Mouse (Mus musculus) liver, embryonic 13.5 days (tissue): ENCODE measurements around the gene 1700015G11Rik. TPM values are rescaled to one million over a fixed set of nuclear protein-coding genes. Genes with fewer than 3 reads are reported as not detected.

Source experiments
- ATAC-seq: fragments of 200-750 bp; cut with Nextera tagmentation; 2 replicates; pipeline ENCODE4 v1.8.0; 2017; ENCODE audit warnings: low read depth, mild to moderate bottlenecking, moderate number of reproducible peaks, moderate library complexity
- DNase-seq: peaks from one replicate; pipeline ENCODE4 v3.0.0; 2022
- H3K27ac ChIP-seq: fragments of 300-500 bp; sonication (generic); 2 replicates; pipeline ENCODE4 v1.5.1; 2015; ENCODE audit warnings: moderate library complexity, mild to moderate bottlenecking, inconsistent platforms
- H3K27me3 ChIP-seq: fragments of 300-500 bp; sonication (generic); 2 replicates; pipeline ENCODE4 v1.6.1; 2015; ENCODE audit warnings: mild to moderate bottlenecking, inconsistent platforms
- H3K36me3 ChIP-seq: fragments of 300-500 bp; sonication (generic); 2 replicates; pipeline ENCODE4 v1.6.1; 2015; ENCODE audit warnings: mild to moderate bottlenecking, inconsistent platforms
- H3K4me1 ChIP-seq: fragments of 300-500 bp; sonication (generic); replicated peaks from 2 replicates; pipeline ENCODE4 v1.6.1; 2015; ENCODE audit warnings: inconsistent platforms
- H3K4me2 ChIP-seq: fragments of 300-500 bp; sonication (generic); 2 replicates; pipeline ENCODE4 v1.6.1; 2015; ENCODE audit warnings: inconsistent platforms, mild to moderate bottlenecking, moderate library complexity
- H3K4me3 ChIP-seq: fragments of 300-500 bp; sonication (generic); replicated peaks from 2 replicates; pipeline ENCODE4 v1.5.1; 2015; ENCODE audit warnings: mild to moderate bottlenecking, inconsistent platforms
- H3K9ac ChIP-seq: fragments of 300-500 bp; sonication (generic); 2 replicates; pipeline ENCODE4 v1.6.1; 2015; ENCODE audit warnings: mild to moderate bottlenecking, inconsistent platforms
- H3K9me3 ChIP-seq: fragments of 300-500 bp; sonication (generic); replicated peaks from 2 replicates; pipeline ENCODE4 v1.6.1; 2016; ENCODE audit warnings: inconsistent platforms
- WGBS: fragments of 180-500 bp; shearing (Covaris S2); methylation state at CpG from one replicate; pipeline ENCODE4 v1.1.7; 2015; ENCODE audit not compliant: insufficient replicate concordance; 5-methylcytosine and 5-hydroxymethylcytosine counted together
- polyA plus RNA-seq: library from polyadenylated mRNA; unstranded; fragments of >200 nt; fragmentation: Nextera tagmentation; extraction: Ambion mirVana; gene quantifications from 2 replicates; pipeline ENCODE4 v1.2.1, GENCODE M21; 2015

The 1700015G11Rik gene
- polyA plus RNA-seq, result not detected in 2 replicates

- H3K4me3 ChIP-seq, result no peak within 1 kb of the TSS
- DNase-seq (no peak), ATAC-seq (no peak)
- H3K4me1 ChIP-seq, result peaks cover 4% of the 10 kb centered on the region; the same call in 1 of the 2 replicates
- H3K9me3 ChIP-seq, result no peaks in the 10 kb centered on the region
- H3K4me2 ChIP-seq, result no peak within 1 kb of the TSS
- H3K27me3 ChIP-seq, result no peaks in the 10 kb centered on the region
- H3K36me3 ChIP-seq, result no peaks in the 10 kb centered on the region
- H3K27ac ChIP-seq, result no peak within 1 kb of the TSS
- WGBS, result 64% methylated on average over 3 of the region's 3 CpGs
- no peak within 1 kb of the TSS for H3K9ac ChIP-seq
Measured at GRCm38 (mm10) chr7:52015628-52016027, at the start of gene 1700015G11Rik. 1700015G11Rik (minus strand) TSS chr7:52015728.

- H3K4me1 ChIP-seq, result no peaks in the 10 kb centered on the region
- no peak overlapping the region for H3K27ac ChIP-seq
- H3K9ac ChIP-seq, result no peak overlapping the region
- H3K4me2 ChIP-seq, result no peak overlapping the region
- H3K4me3 ChIP-seq, result no peak overlapping the region
- DNase-seq (no peak), ATAC-seq (no peak)
- WGBS, result 51% methylated on average over 2 of the region's 2 CpGs
- H3K27me3 ChIP-seq, result no peaks in the 10 kb centered on the region
- no peaks in the 10 kb centered on the region for H3K9me3 ChIP-seq
- H3K36me3 ChIP-seq, result no peaks in the 10 kb centered on the region
Measured at GRCm38 (mm10) chr7:52056954-52057353, 41.4 kb upstream of the 1700015G11Rik start.

GRCm38 (mm10) chr7:52056274-52056673 lies 40.7 kb upstream of the 1700015G11Rik start:
- Histone ChIP-seq H3K27me3 (no peaks in the 10 kb centered on the region), H3K9me3 (no peaks in the 10 kb centered on the region), H3K4me2 (no peak overlapping the region), H3K27ac (no peak overlapping the region), H3K4me1 (no peaks in the 10 kb centered on the region), H3K36me3 (no peaks in the 10 kb centered on the region), H3K4me3 (no peak overlapping the region), H3K9ac (no peak overlapping the region)
- no peak for ATAC-seq
- no peak for DNase-seq
- WGBS, result 47% methylated on average over 4 of the region's 4 CpGs

GRCm38 (mm10) chr7:52055831-52056230 lies 40.3 kb upstream of the 1700015G11Rik start:
- DNase-seq, result no peak
- H3K4me1 ChIP-seq, result no peaks in the 10 kb centered on the region
- no peaks in the 10 kb centered on the region for H3K36me3 ChIP-seq
- ATAC-seq, result no peak
- 51% methylated on average over 2 of the region's 2 CpGs for WGBS
- no peaks in the 10 kb centered on the region for H3K9me3 ChIP-seq
- H3K27me3 ChIP-seq, result no peaks in the 10 kb centered on the region
- no peak overlapping the region for H3K4me2 ChIP-seq
- H3K27ac ChIP-seq, result no peak overlapping the region
- no peak overlapping the region for H3K4me3 ChIP-seq
- H3K9ac ChIP-seq, result no peak overlapping the region

- Histone ChIP-seq H3K9me3 (no peaks in the 10 kb centered on the region), H3K4me1 (no peaks in the 10 kb centered on the region), H3K27me3 (no peaks in the 10 kb centered on the region), H3K36me3 (no peaks in the 10 kb centered on the region), H3K4me2 (no peak overlapping the region), H3K9ac (no peak overlapping the region), H3K4me3 (no peak overlapping the region), H3K27ac (no peak overlapping the region)
- WGBS, result 40% methylated on average over 8 of the region's 8 CpGs
- DNase-seq (no peak), ATAC-seq (no peak)
Measured at GRCm38 (mm10) chr7:52037600-52038582, 22.4 kb upstream of the 1700015G11Rik start.

- no peak for DNase-seq
- ATAC-seq, result no peak
- no peak overlapping the region for H3K4me3 ChIP-seq
- 70% methylated on average over 5 of the region's 5 CpGs for WGBS
- no peak overlapping the region for H3K9ac ChIP-seq
- H3K36me3 ChIP-seq, result no peaks in the 10 kb centered on the region
- no peak overlapping the region for H3K4me2 ChIP-seq
- no peaks in the 10 kb centered on the region for H3K9me3 ChIP-seq
- no peaks in the 10 kb centered on the region for H3K4me1 ChIP-seq
- H3K27me3 ChIP-seq, result no peaks in the 10 kb centered on the region
- H3K27ac ChIP-seq, result no peak overlapping the region
Measured at GRCm38 (mm10) chr7:52024050-52024626, 8.6 kb upstream of the 1700015G11Rik start.

GRCm38 (mm10) chr7:52022039-52022438 lies 6.5 kb upstream of the 1700015G11Rik start:
- Histone ChIP-seq H3K4me3 (no peak overlapping the region), H3K4me2 (no peak overlapping the region), H3K36me3 (no peaks in the 10 kb centered on the region), H3K9ac (no peak overlapping the region), H3K27me3 (no peaks in the 10 kb centered on the region), H3K4me1 (no peaks in the 10 kb centered on the region), H3K9me3 (no peaks in the 10 kb centered on the region), H3K27ac (no peak overlapping the region)
- DNase-seq, result no peak
- 32% methylated on average over 4 of the region's 4 CpGs for WGBS
- no peak for ATAC-seq

GRCm38 (mm10) chr7:52015180-52015579 lies 348 bp downstream of the 1700015G11Rik start:
- no peak overlapping the region for H3K27ac ChIP-seq
- 65% methylated on average over 1 of the region's 1 CpGs for WGBS
- H3K4me2 ChIP-seq, result no peak overlapping the region
- no peaks in the 10 kb centered on the region for H3K27me3 ChIP-seq
- H3K9ac ChIP-seq, result no peak overlapping the region
- H3K9me3 ChIP-seq, result no peaks in the 10 kb centered on the region
- no peak for ATAC-seq
- H3K36me3 ChIP-seq, result no peaks in the 10 kb centered on the region
- no peak for DNase-seq
- peaks cover 4% of the 10 kb centered on the region; the same call in 1 of the 2 replicates for H3K4me1 ChIP-seq
- no peak overlapping the region for H3K4me3 ChIP-seq

- H3K9ac ChIP-seq, result no peak overlapping the region
- 68% methylated on average over 7 of the region's 7 CpGs for WGBS
- H3K36me3 ChIP-seq, result no peaks in the 10 kb centered on the region
- DNase-seq (no peak), ATAC-seq (no peak)
- H3K27me3 ChIP-seq, result no peaks in the 10 kb centered on the region
- no peak overlapping the region for H3K4me2 ChIP-seq
- no peak overlapping the region for H3K27ac ChIP-seq
- peaks cover 6% of the 10 kb centered on the region; the same call in 1 of the 2 replicates for H3K4me1 ChIP-seq
- H3K9me3 ChIP-seq, result no peaks in the 10 kb centered on the region
- no peak overlapping the region for H3K4me3 ChIP-seq
Measured at GRCm38 (mm10) chr7:52013457-52013856, 2.1 kb downstream of the 1700015G11Rik start.

- no peak overlapping the region for H3K9ac ChIP-seq
- DNase-seq (no peak), ATAC-seq (no peak)
- peak overlapping the region; percentile 30; the same call in 1 of the 2 replicates for H3K4me2 ChIP-seq
- peak overlapping the region; percentile 1; the same call in 1 of the 2 replicates for H3K27ac ChIP-seq
- whole genome bisulfite sequencing, result 49% methylated on average over 2 of the region's 2 CpGs
- H3K9me3 ChIP-seq, result no peaks in the 10 kb centered on the region
- no peak overlapping the region for H3K4me3 ChIP-seq
- H3K4me1 ChIP-seq, result peaks cover 31% of the 10 kb centered on the region
- H3K36me3 ChIP-seq, result peaks cover 13% of the 10 kb centered on the region
- no peaks in the 10 kb centered on the region for H3K27me3 ChIP-seq
Measured at GRCm38 (mm10) chr7:52007138-52007537, 8.4 kb downstream of the 1700015G11Rik start.

GRCm38 (mm10) chr7:52006296-52006630 lies 9.3 kb downstream of the 1700015G11Rik start:
- peaks cover 35% of the 10 kb centered on the region for H3K4me1 ChIP-seq
- H3K27ac ChIP-seq, result peak overlapping the region; percentile 89
- H3K9me3 ChIP-seq, result no peaks in the 10 kb centered on the region
- ATAC-seq (no peak), DNase-seq (no peak)
- H3K4me3 ChIP-seq, result peak overlapping the region; percentile 87
- WGBS, result 0% methylated on average over 9 of the region's 9 CpGs
- peak overlapping the region; percentile 74 for H3K9ac ChIP-seq
- no peaks in the 10 kb centered on the region for H3K27me3 ChIP-seq
- H3K36me3 ChIP-seq, result peaks cover 15% of the 10 kb centered on the region
- peak overlapping the region; percentile 85 for H3K4me2 ChIP-seq
